Mouse (Mus musculus): Measurements from ENCODE around the gene Ddx39b. TPM values are rescaled to one million over a fixed set of nuclear protein-coding genes. Genes with fewer than 3 reads are reported as not detected.

The Ddx39b gene
- total and polyA plus RNA-seq, 2 experiments = 37.0 to 103 TPM

DNA sequence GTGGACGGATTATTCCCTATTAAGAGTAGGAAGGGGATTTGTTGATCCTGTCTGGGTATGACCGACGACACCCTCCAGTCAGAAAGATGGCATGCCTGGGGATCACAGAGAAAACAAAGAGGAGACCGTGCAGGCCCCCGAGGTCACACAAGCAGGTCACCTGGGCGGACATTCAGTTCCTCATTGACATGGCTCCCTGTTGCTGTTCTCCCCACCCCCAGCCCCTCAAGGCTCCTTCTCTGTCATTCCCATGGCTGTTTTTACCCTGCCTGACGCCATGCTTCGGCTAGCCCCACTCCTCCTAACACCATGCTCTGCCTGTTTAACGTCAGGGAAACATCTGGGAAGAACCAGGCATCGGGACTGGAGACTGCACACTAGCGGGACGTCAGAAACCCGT, 20.1 kb downstream of the Ddx39b start:
- no peak overlapping the region for H3K27ac ChIP-seq (replicated peaks; ENCODE audit: insufficient read depth, low read depth, low read length)
- peaks cover 5% of the 10 kb centered on the region; the same call in 1 of the 2 replicates for H3K79me2 ChIP-seq (ENCODE audit: control insufficient read depth, insufficient read depth, low read length)

DNA sequence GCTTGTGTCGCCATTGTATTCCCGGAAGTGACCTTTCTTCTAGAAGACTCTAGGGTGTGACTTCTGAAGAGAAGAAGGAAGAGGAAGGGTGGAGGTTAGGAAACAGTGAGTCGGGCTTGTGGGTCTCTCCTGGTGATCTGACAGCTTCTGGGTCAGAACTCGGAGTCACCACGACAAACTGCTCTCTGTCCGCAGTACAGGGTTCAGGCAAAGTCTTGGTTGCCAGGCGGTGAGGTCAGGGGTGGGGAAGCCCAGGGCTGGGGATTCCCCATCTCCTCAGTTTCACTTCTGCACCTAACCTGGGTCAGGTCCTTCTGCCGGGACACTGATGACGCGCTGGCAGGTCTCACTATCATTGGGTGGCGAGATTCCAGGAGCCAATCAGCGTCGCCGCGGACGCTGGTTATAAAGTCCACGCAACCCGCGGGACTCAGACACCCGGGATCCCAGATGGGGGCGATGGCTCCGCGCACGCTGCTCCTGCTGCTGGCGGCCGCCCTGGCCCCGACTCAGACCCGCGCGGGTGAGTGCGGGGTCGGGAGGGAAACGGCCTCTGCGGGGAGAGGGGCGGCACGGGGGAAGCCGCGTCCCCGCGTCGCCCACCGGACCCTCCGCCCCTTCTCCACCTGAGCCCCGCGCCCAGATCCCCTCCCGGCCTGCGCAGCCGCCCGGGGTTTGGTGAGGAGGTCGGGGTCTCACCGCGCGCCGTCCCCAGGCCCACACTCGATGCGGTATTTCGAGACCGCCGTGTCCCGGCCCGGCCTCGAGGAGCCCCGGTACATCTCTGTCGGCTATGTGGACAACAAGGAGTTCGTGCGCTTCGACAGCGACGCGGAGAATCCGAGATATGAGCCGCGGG, 21.3 kb downstream of the Ddx39b start, which contains the start of gene H2-D1:
Gene H2-D1 (plus strand): TSS at position 67 of the 859 bp plus-strand sequence.
- Histone ChIP-seq H3K4me1 (ENCODE audit: control insufficient read depth, insufficient read depth, low read length) (peaks cover 5% of the 10 kb centered on the region), H3K4me3 (ENCODE audit: insufficient read depth, low read depth, low read length) (peak within 1 kb of the TSS; percentile 82), H3K27me3 (ENCODE audit: control insufficient read depth, insufficient read depth, low read length) (no peaks in the 10 kb centered on the region), H3K9ac (ENCODE audit: low read depth, low read length) (peak within 1 kb of the TSS; percentile 91), H3K79me2 (ENCODE audit: control insufficient read depth, insufficient read depth, low read length) (peaks cover 5% of the 10 kb centered on the region; the same call in 1 of the 2 replicates), H3K36me3 (ENCODE audit: control insufficient read depth, insufficient read depth, low read length) (peaks cover 17% of the 10 kb centered on the region; the same call in 1 of the 2 replicates), H3K27ac (replicated peaks; ENCODE audit: insufficient read depth, low read depth, low read length) (peak within 1 kb of the TSS; percentile 79)
- under 1% methylated on average over 67 of the region's 73 CpGs for WGBS
- peak; percentile 88 for DNase-seq (ENCODE audit: extremely low read depth, low read depth, low spot score)
- TF ChIP-seq CTCF (IDR thresholded peaks at IDR 0.05; ENCODE audit: low read depth, low read length) (no peak), POLR2A (IDR thresholded peaks at IDR 0.05; ENCODE audit: extremely low read depth, insufficient read depth, low read length) (peak; percentile 98)

More for the DNA sequence above, 20.1 kb downstream of the Ddx39b start:
- no peak overlapping the region for H3K9ac ChIP-seq (ENCODE audit: low read depth, low read length)
- TF ChIP-seq CTCF (IDR thresholded peaks at IDR 0.05; ENCODE audit: low read depth, low read length) = no peak
- no peak for TF ChIP-seq POLR2A (IDR thresholded peaks at IDR 0.05; ENCODE audit: extremely low read depth, insufficient read depth, low read length)
- H3K27me3 ChIP-seq (ENCODE audit: control insufficient read depth, insufficient read depth, low read length) = no peaks in the 10 kb centered on the region
- no peak for DNase-seq (ENCODE audit: extremely low read depth, low read depth, low spot score)
- peaks cover 12% of the 10 kb centered on the region; the same call in 1 of the 2 replicates for H3K36me3 ChIP-seq (ENCODE audit: control insufficient read depth, insufficient read depth, low read length)
- H3K4me1 ChIP-seq (ENCODE audit: control insufficient read depth, insufficient read depth, low read length) = peaks cover 5% of the 10 kb centered on the region
- no peak overlapping the region for H3K4me3 ChIP-seq (ENCODE audit: insufficient read depth, low read depth, low read length)
- WGBS = 91% methylated on average over 13 of the region's 13 CpGs

DNA sequence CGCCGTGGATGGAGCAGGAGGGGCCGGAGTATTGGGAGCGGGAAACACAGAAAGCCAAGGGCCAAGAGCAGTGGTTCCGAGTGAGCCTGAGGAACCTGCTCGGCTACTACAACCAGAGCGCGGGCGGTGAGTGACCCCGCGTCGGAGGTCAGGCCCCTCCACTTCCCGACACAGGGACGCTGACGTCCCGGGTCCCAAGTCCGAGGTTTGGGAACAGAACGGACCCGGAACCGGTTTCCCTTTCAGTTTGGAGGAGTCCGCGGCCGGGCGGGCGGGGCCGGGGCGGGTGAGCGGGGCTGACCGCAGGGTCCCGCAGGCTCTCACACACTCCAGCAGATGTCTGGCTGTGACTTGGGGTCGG, 22.0 kb downstream of the Ddx39b start:
- peaks cover 17% of the 10 kb centered on the region; the same call in 1 of the 2 replicates for H3K36me3 ChIP-seq (ENCODE audit: control insufficient read depth, insufficient read depth, low read length)
- peak overlapping the region; percentile 82 for H3K4me3 ChIP-seq (ENCODE audit: insufficient read depth, low read depth, low read length)
- peak overlapping the region; percentile 79 for H3K27ac ChIP-seq (replicated peaks; ENCODE audit: insufficient read depth, low read depth, low read length)
- 2% methylated on average over 29 of the region's 31 CpGs for WGBS
- peaks cover 5% of the 10 kb centered on the region; the same call in 1 of the 2 replicates for H3K79me2 ChIP-seq (ENCODE audit: control insufficient read depth, insufficient read depth, low read length)
- peak overlapping the region; percentile 91 for H3K9ac ChIP-seq (ENCODE audit: low read depth, low read length)
- TF ChIP-seq POLR2A (IDR thresholded peaks at IDR 0.05; ENCODE audit: extremely low read depth, insufficient read depth, low read length) = no peak
- no peak for TF ChIP-seq CTCF (IDR thresholded peaks at IDR 0.05; ENCODE audit: low read depth, low read length)
- peak; percentile 75 for DNase-seq (ENCODE audit: extremely low read depth, low read depth, low spot score)
- H3K4me1 ChIP-seq (ENCODE audit: control insufficient read depth, insufficient read depth, low read length) = peaks cover 5% of the 10 kb centered on the region
- no peaks in the 10 kb centered on the region for H3K27me3 ChIP-seq (ENCODE audit: control insufficient read depth, insufficient read depth, low read length)

DNA sequence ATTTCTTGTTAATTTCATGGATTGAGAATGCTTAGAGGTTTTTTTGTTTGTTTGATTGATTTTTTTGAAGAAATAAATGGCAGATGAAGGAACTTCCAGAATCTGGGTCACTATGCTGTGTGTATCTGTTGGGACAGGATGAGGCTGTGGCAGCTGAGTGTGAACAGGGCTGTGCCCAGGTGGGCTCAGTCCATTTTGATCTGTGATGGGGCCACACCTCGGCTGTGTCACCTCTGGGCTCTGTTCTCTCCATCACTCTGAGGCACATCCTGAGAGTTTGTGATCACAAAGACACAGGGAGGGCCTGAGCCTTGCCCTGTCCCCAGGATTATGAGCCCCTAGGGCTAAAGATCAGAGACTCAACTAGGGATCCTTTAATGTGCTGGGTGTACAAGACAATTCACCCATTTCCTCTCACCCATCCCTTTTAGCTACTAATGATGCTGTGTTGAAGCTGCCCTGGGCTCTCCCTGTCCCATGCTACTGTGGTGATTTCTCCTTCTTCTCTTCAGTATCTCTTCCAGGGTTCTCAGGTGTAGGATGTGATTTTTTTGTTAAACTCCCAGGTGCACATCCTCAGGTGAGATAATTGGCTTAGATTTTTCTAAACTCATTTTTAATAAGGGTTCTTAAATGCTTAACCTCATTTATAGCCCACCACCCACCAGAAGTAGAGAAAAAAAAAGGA, 26.0 kb downstream of the Ddx39b start:
- DNase-seq (ENCODE audit: extremely low read depth, low read depth, low spot score) = no peak
- no peaks in the 10 kb centered on the region for H3K27me3 ChIP-seq (ENCODE audit: control insufficient read depth, insufficient read depth, low read length)
- TF ChIP-seq POLR2A (IDR thresholded peaks at IDR 0.05; ENCODE audit: extremely low read depth, insufficient read depth, low read length) = no peak
- TF ChIP-seq CTCF (IDR thresholded peaks at IDR 0.05; ENCODE audit: low read depth, low read length) = no peak
- H3K79me2 ChIP-seq (ENCODE audit: control insufficient read depth, insufficient read depth, low read length) = peaks cover 5% of the 10 kb centered on the region; the same call in 1 of the 2 replicates
- 79% methylated on average over 1 of the region's 1 CpGs for WGBS
- no peak overlapping the region for H3K9ac ChIP-seq (ENCODE audit: low read depth, low read length)
- peaks cover 17% of the 10 kb centered on the region; the same call in 1 of the 2 replicates for H3K36me3 ChIP-seq (ENCODE audit: control insufficient read depth, insufficient read depth, low read length)
- H3K27ac ChIP-seq (replicated peaks; ENCODE audit: insufficient read depth, low read depth, low read length) = no peak overlapping the region
- peaks cover 4% of the 10 kb centered on the region; the same call in 1 of the 2 replicates for H3K4me1 ChIP-seq (ENCODE audit: control insufficient read depth, insufficient read depth, low read length)
- no peak overlapping the region for H3K4me3 ChIP-seq (ENCODE audit: insufficient read depth, low read depth, low read length)

DNA sequence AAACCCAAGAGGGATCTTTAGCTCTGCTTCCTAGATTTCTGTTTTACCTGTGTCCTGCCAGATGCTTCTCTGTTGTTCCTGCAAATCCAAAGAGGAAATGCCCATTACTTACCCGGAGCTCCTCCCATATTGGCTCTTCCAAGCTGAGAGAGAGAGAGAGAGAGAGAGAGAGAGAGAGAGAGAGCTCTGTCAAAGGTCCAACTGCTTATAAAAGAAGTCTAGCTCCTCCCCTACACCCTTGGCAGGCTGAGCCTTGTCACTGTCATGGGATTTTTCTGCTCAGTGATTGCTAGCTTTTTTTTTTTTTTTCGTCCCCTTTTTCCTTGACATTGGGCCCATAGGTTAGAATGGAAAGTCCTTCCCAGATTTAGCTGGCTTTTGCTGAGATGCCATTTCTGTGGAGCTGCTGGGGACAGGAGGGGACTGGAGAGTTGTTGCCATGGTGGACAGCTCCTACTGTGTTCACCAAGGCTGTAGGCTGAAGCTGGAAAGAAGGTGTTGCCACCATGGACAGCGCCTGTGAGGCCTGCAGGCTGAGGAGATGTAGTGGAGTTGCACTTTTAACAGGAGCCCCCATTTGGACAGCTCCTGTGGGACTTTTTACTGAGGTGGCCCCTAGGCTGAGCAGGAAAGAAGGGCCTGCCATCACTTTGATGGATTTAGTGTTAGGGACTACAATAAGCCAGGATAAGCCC, 28.3 kb downstream of the Ddx39b start:
- Histone ChIP-seq H3K27me3 (ENCODE audit: control insufficient read depth, insufficient read depth, low read length) (no peaks in the 10 kb centered on the region), H3K4me3 (ENCODE audit: insufficient read depth, low read depth, low read length) (no peak overlapping the region), H3K9ac (ENCODE audit: low read depth, low read length) (no peak overlapping the region), H3K27ac (replicated peaks; ENCODE audit: insufficient read depth, low read depth, low read length) (no peak overlapping the region), H3K79me2 (ENCODE audit: control insufficient read depth, insufficient read depth, low read length) (no peaks in the 10 kb centered on the region), H3K36me3 (ENCODE audit: control insufficient read depth, insufficient read depth, low read length) (peaks cover 17% of the 10 kb centered on the region; the same call in 1 of the 2 replicates), H3K4me1 (ENCODE audit: control insufficient read depth, insufficient read depth, low read length) (peaks cover 5% of the 10 kb centered on the region; the same call in 1 of the 2 replicates)
- no peak for TF ChIP-seq CTCF (IDR thresholded peaks at IDR 0.05; ENCODE audit: low read depth, low read length)
- no peak for TF ChIP-seq POLR2A (IDR thresholded peaks at IDR 0.05; ENCODE audit: extremely low read depth, insufficient read depth, low read length)
- DNase-seq (ENCODE audit: extremely low read depth, low read depth, low spot score) = peak; percentile 62
- WGBS = 36% methylated on average over 3 of the region's 3 CpGs
